Mouse (Mus musculus) common myeloid progenitor, adult 5-6 weeks (primary cell): ENCODE measurements around the gene 5330417H12Rik. TPM values are rescaled to one million over a fixed set of nuclear protein-coding genes. Genes with fewer than 3 reads are reported as not detected.

Source experiments
- ATAC-seq: replicated peaks from 2 replicates; pipeline ENCODE4 v1.8.0; 2016; ENCODE audit warnings: low read depth, mild to moderate bottlenecking, moderate TSS enrichment, inconsistent platforms; ENCODE audit not compliant: poor library complexity, severe bottlenecking
- total RNA-seq: library from RNA; stranded (forward); fragments of 200-1000, 187-1606 nt; gene quantifications from 2 replicates; pipeline ENCODE4 v1.2.3, GENCODE M21; 2017

The 5330417H12Rik gene
- not detected in 2 replicates for total RNA-seq

DNA sequence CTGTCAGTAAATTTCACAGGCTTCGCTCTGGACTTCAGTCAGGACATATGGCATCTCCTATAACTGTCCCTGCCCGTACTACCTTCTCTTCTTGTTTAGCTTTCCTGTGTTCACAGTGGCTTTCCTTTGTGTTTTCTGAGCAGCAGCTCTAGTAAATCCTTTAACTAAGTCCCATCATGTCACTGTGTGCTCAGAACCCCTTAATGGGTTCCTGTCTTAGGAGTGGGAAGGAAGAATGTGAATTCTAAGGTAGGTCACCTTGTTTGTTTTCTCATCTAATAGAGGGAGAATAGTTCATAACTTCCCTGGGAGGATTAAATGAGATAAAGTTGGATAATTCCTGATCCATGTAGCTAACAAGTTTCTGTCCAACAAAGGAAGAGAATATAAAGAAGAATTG lies at the start of gene 5330417H12Rik:
Gene 5330417H12Rik (minus strand): TSS at position 101 of the 400 bp plus-strand sequence.
- no peak for ATAC-seq

DNA sequence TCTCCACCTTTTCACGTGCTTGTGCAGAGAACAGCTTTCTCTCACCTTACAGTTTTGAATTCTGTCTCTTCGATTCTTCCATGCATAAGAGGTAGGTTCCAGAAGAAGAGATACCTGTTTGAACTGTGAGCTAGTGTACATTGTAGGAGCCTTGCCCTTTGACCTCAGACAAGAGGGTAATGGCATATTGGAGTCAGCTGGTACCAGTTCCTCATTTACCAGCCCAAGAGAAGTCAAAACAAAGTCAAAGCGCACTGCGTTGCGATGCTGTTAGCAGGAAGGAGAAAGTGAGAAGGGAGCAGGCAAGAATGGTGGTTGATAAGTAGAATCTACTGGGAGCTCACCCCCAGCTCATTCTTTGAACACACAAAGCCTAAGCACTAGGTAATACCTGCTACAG lies 43.6 kb upstream of the 5330417H12Rik start:
- no peak for ATAC-seq

GRCm38 (mm10) chr7:107666262-107666902 lies 41.4 kb upstream of the 5330417H12Rik start:
- peak; percentile 12 for ATAC-seq

- peak; percentile 4 for ATAC-seq
Observed at GRCm38 (mm10) chr7:107665586-107666261, 40.8 kb upstream of the 5330417H12Rik start.

GRCm38 (mm10) chr7:107665221-107665585 lies 40.2 kb upstream of the 5330417H12Rik start:
- ATAC-seq, result peak; percentile 17; the same call in 1 of the 2 replicates

- peak; percentile 62 for ATAC-seq
Observed at GRCm38 (mm10) chr7:107664063-107665056, 39.4 kb upstream of the 5330417H12Rik start.

DNA sequence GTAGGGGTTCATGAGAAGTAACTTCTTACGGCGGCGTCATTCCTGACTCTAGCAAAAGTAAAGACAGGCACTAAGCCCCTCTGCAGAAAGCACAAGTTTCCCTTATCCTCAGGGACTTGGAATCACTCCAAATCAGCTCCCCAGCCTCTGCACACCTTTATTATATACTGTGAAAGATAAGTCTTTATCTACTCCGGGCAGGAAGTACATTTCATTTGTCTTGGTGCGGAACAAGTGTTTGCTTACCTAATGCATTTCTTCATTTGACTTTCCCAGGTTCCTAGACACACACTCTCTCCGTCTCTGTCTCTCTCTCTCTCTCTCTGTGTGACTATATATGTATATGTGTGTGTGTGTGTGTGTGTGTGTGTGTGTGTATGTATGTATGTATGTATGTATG lies 38.7 kb upstream of the 5330417H12Rik start:
- ATAC-seq, result no peak

- ATAC-seq, result no peak
Observed at GRCm38 (mm10) chr7:107661843-107662281, 36.9 kb upstream of the 5330417H12Rik start.

GRCm38 (mm10) chr7:107661189-107661842 lies 36.4 kb upstream of the 5330417H12Rik start:
- ATAC-seq, result peak; percentile 61

- no peak for ATAC-seq
Observed at GRCm38 (mm10) chr7:107659186-107659918, 34.4 kb upstream of the 5330417H12Rik start.

DNA sequence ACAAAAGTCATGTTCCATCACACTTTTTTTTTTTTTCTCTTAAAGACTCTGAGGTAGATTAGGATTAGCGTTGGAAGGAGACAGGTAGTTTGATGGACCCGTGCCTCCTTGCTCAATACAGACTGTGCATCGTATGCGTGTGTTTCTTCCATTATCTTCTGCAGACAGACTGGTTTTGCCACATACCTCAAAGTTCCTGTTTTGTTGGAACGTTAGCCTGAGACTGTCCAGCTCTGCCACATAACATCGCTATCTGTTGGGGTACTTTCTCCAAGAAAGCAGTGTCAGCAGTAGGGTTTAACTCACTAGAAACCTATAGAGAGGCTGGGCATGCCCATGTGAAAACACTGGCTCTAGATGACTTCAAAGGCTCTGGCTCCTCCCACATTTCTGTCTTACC lies 31.5 kb upstream of the 5330417H12Rik start:
- ATAC-seq, result peak; percentile 85

DNA sequence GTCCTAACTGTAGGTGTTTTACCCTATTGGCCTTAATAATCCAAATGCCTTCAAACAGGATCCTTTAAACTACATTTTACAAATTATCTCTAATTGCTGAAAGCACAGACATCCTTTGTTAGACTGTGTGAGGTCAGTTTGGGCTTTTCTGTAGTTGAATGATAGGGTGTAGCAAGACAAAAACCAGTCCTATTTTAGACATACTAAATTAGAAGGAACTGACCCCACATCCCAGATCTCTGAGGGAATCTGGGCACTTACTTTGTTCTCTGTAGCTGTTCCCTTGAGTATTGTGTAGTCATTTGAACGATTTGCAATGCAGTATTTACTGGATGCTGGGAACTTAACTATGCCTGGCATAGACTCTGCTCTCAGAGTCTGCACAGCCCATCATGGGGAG lies 26.9 kb upstream of the 5330417H12Rik start:
- no peak for ATAC-seq

DNA sequence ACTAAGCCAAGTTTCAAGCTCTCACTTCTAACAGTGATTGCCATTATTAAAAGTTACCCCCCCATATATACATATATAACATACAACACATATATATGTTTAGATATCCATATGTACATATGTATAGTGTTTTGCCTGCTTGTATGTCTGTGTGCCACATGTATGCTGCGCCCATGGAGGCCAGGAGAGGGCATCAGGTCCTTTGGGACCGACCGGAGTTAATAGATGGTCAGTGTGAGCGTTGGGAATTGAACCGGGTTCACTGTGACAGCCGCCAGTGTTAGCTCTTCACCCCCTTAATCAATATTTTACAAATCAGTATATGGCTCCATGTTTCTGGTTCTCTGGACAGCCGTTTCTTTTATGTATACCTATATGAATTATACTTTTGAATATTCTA lies 25.0 kb upstream of the 5330417H12Rik start:
- ATAC-seq, result no peak

- ATAC-seq, result peak; percentile 39; the same call in 1 of the 2 replicates
Observed at GRCm38 (mm10) chr7:107648937-107649688, 24.2 kb upstream of the 5330417H12Rik start.

DNA sequence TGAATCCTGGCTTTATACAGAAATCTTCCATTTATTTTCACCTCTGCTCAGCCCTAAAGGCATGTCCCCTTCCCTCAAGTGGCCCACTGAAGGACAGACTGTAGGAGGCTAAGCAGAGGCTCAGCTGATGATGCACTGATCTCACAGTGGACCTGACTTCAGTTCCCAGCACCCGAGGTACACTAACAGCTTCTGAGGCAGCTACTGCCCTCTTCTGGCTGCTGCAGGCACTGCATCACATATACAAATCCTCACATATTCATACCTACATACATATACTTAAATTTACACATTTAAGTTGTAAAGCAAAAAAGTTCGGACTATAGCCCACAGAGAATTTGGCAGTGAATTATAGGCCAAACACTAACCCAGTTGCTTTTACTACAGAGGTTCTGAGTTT lies 20.0 kb upstream of the 5330417H12Rik start:
- ATAC-seq, result no peak

DNA sequence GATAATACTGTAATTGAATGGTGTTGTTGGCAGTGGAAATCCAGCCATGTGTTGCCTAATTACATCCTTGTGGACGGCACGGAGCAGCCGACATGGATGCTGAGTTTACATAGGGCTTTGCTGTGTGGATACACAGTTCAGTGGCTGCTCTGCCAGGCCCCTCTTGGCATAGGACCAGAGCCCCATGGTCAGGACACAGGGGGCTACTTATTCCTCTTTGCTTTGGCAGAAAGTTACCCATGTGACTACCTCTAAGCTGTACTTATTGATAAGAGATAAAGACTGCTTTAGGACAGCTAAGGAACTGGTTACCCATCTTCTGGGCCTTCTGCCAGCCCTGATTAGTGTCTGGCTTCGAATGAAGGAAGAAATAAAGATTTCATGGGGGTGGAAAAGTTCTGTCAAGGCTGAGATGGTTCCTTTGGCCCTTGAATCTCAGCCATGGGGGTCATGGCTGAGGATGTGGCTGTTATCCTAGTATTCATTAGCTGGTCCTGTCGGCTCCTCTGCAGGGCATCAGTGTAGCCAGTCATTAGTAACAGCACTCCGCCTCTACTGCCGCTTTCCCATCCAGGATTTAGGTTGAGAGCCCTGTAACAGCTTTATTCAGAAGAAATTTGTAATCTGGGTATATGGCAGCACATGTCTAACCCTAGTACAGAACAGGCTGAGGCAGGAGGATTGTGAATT lies 17.8 kb upstream of the 5330417H12Rik start:
- no peak for ATAC-seq

DNA sequence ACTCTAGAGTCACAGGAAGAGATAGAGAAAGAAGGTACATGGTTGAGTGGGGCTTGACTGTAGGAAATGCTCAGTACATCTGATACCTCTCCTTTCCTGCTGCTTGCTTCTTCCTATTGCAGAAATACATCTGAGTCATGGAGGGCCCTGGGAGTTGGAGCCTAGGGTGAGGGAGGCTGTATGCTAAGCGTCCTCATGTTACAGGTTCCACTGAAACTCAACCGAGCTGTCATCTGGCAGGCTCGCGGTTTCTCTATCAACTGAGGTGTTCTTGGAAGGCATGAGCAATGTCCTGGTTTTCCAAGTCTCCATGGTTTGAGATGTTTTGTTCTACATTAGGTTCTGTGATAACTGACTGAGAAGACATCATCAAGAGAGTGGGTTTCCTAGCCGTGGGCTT lies 13.1 kb upstream of the 5330417H12Rik start:
- ATAC-seq, result peak; percentile 32; the same call in 1 of the 2 replicates

DNA sequence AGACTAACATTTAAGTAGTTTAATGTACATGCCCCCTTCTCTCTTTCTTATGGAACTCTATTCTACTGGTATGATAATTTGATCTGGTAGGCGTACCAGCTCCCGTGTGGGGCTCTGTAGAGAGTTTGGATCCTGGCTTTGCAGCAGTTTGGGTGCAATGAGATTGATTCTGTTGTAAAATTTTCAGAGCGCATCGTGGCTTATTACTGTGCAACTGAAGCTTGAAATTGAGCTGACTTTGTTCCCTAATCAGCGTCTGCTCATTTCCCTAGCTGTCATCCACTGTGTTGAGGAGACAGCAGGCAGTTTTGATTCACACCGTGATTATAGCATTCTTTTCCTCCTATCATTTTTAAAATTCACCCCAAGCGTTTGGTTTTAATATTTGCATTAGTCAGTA lies 12.4 kb upstream of the 5330417H12Rik start:
- no peak for ATAC-seq
